Mouse (Mus musculus) testis, adult 10 weeks (tissue): ENCODE measurements around the gene Clec10a. TPM values are rescaled to one million over a fixed set of nuclear protein-coding genes. Genes with fewer than 3 reads are reported as not detected.

ENCODE experiments used
- polyA plus RNA-seq: library from polyadenylated mRNA; stranded (reverse); fragments of 350-450 nt; fragmentation: Illumina TruSeq; extraction: RNeasy Lipid Tissue Mini Kit (QIAGEN cat#74804); gene quantifications from one replicate; pipeline ENCODE4 v1.2.3, GENCODE M21; 2014; ENCODE audit warnings: low read depth, low replicate concordance

Clec10a gene
- polyA plus RNA-seq, result 1.9 TPM

GRCm38 (mm10) chr11:70155897-70156296 lies at the start of gene Clec10a:
Gene Clec10a (plus strand): TSS chr11:70156197.

GRCm38 (mm10) chr11:70129926-70130379 lies 26.0 kb upstream of the Clec10a start, which contains the start of gene Mgl2:
Gene Mgl2 (plus strand): TSS chr11:70130329.

GRCm38 (mm10) chr11:70212423-70212822 lies 56.4 kb downstream of the Clec10a start, which contains the start of gene Slc16a11:
Gene Slc16a11 (plus strand): TSS chr11:70212752.

Other genes starting within 250 kb of the Clec10a start
- 66.3 TPM for gene Gps2, start 242.3 kb upstream of the Clec10a start, polyA plus RNA-seq
- 247 TPM for gene Eif5a, start 234.2 kb upstream of the Clec10a start, polyA plus RNA-seq
- gene Ybx2, start 220.4 kb upstream of the Clec10a start, polyA plus RNA-seq, result 1,705 TPM
- 0.07 TPM for gene Slc2a4, start 208.0 kb upstream of the Clec10a start, polyA plus RNA-seq
- 0.36 TPM for gene Cldn7, start 191.4 kb upstream of the Clec10a start, polyA plus RNA-seq
- gene Ctdnep1, start 175.0 kb upstream of the Clec10a start, polyA plus RNA-seq, result 35.9 TPM
- gene Elp5, start 173.7 kb upstream of the Clec10a start, polyA plus RNA-seq, result 70.4 TPM
- gene Gabarap, start 165.1 kb upstream of the Clec10a start, polyA plus RNA-seq, result 586 TPM
- 12.7 TPM for gene Phf23, start 160.4 kb upstream of the Clec10a start, polyA plus RNA-seq
- gene Dvl2, start 155.6 kb upstream of the Clec10a start, polyA plus RNA-seq, result 0.98 TPM
- 3.9 TPM for gene Acadvl, start 140.8 kb upstream of the Clec10a start, polyA plus RNA-seq
- gene Dlg4, start 139.3 kb upstream of the Clec10a start, polyA plus RNA-seq, result 0.46 TPM
- gene Asgr1, start 102.1 kb upstream of the Clec10a start, polyA plus RNA-seq, result not detected
- gene Asgr2, start 63.6 kb upstream of the Clec10a start, polyA plus RNA-seq, result not detected
- 0.73 TPM for gene Mgl2, start 25.9 kb upstream of the Clec10a start, polyA plus RNA-seq
- not detected for gene Slc16a11, start 56.6 kb downstream of the Clec10a start, polyA plus RNA-seq
- 0.62 TPM for gene Slc16a13, start 64.9 kb downstream of the Clec10a start, polyA plus RNA-seq
- 1.7 TPM for gene Bcl6b, start 73.6 kb downstream of the Clec10a start, polyA plus RNA-seq
- 2.5 TPM for gene 0610010K14Rik, start 81.7 kb downstream of the Clec10a start, polyA plus RNA-seq
- gene Gm21988, start 83.6 kb downstream of the Clec10a start, polyA plus RNA-seq, result 0.46 TPM
- gene Rnasek, start 83.6 kb downstream of the Clec10a start, polyA plus RNA-seq, result 13.8 TPM
- gene Alox12, start 99.2 kb downstream of the Clec10a start, polyA plus RNA-seq, result 3.0 TPM
- not detected for gene Alox12e, start 166.4 kb downstream of the Clec10a start, polyA plus RNA-seq
- gene Alox15, start 195.8 kb downstream of the Clec10a start, polyA plus RNA-seq, result 0.41 TPM